Mouse (Mus musculus) large intestine, adult 2 months (tissue): ENCODE measurements at regions not wholly inside any gene's neighbourhood (a gene's known extent, or its start where the extent isn't known, plus 50 kb on each side); places are given as distances from the start of the nearest gene placed in this dataset.
A peak's percentile ranks its signal among the peaks of the same experiment; 100 is the strongest.

Experiments used
- DNase-seq: peaks from one replicate; pipeline ENCODE4 v3.0.0-alpha.2; 2012; ENCODE audit warnings: low read depth, low spot score
- WGBS: fragments of 180-500 bp; shearing (Covaris S2); methylation state at CpG from one replicate; pipeline ENCODE4 v1.1.7; 2018; 5-methylcytosine and 5-hydroxymethylcytosine counted together

DNA sequence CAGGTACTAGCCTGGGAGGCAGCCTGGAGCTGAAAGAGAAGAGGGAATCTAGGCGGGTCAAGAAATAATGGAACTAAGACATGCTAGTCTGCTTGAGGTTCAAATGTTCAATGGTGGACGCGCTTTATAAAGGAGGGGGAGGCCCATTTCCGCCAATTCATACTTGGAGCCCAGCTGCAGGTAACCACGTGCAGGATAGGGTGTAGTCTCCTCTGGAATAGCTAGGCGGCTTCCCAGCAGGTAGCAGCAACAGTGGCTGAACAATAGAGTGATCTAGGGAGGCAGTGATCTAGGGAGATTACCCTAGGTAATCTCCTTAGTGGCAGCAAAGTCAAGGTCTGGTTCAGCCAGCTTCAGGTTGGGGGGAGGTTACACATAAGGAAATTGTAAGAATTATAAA lies 134.6 kb downstream of the Sh2d4b start:
- 68% methylated on average over 6 of the region's 6 CpGs for WGBS
- DNase-seq: no peak

DNA sequence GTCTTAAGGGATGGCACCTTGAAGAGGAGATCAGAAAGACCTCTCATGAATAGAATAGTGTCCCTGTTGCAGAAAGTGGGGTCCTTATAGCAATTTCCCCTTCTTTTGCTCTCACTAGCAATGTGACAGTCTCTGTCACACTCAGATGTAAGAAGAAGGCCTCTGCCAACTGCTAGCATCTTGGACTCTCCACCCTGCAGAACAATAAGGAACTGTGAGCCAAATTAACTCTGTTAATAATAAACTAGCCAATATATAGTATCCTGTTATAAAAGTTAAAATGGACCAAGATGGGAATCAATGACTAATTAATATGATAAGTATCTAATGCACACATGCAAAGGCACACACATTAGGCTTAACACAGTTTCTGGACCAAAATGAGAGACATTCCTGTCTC lies 152.5 kb downstream of the Sh2d4b start:
- DNase-seq: no peak

DNA sequence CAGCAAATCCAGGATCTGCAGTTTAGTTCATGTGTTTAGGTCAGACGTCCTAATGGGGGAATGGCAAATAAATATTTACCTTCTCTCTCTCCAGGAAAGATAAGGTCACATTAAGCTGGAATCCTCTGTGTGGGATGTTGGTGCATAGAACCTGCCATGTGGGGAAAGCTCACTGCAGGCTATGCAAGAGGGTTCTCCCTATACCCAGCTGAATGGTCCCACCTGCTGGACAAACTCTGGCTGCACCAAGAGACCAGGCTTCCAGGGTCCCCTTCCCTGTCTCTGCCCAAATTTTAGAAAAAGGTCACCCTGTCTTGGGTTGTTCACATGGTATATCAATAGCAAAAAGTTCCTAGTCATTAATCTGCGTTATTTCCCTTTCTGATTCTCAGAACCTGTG lies 161.2 kb downstream of the Sh2d4b start:
- DNase-seq: no peak
- WGBS: 50% methylated on average over 2 of the region's 2 CpGs

DNA sequence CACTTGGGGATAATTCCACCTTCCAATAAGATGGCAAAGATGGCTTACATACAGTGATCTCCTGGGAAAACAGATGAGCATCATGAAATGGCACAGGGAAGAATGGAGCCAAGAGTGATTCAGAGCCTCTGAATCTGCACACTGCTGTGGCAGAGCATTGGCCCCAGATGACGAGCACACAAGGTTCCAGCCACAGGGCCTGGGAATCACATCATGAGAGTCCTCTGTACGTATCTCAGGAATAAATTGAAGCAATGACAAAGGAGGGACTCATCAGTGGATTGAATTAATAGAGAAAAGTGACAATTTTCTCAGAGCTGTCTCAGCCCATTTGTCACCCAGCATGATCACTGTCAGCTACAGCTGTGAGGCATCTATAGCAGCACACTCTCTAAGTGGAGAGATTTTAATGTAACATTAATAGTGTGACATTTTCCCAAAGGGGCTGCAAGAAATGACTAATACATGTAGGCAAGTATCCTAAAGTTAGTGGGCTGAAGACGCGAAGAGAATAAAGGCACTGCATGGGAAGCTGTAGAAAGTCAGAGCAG lies 184.0 kb downstream of the Sh2d4b start:
- WGBS: 80% methylated on average over 4 of the region's 4 CpGs
- no peak for DNase-seq

DNA sequence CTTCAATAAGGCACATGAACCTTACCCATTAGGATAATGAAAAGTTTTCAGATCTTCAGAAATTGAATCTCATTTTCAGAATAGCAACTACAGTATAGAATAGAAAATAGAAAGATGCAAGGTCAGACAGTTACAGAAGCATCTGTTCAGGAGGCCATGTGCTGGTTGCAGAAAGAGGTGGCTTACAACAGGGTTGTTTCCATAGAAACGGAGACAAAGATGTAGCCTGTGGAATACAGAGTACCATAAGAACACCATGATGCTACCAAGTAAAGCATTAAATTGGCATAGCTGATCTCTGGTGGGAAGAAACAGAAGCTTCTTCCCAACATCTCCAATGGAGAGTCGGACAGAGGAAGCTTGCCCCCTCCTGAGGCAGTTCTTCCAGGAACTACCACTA lies 185.6 kb downstream of the Sh2d4b start:
- 85% methylated on average over 2 of the region's 2 CpGs for WGBS
- DNase-seq: no peak

DNA sequence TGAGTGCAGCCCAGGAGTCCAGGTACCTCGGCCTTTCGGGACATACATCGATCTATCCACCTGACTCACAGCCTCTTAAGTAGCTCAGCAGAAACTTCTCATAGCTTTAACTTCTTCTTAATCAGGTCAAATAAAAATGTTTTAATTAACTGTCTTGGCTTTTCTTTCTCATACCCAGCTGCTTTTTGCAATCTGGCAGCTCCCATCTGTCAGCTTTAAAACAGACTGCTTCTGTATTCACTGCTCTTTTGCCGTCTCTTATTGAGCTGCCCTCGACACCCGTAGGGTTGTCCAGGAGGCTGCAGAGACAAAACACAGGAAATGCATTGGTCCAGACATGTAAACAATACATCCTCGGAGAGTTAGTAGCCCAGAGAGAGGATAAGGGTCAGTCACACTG lies 189.6 kb downstream of the Sh2d4b start:
- 62% methylated on average over 7 of the region's 7 CpGs for WGBS
- DNase-seq: no peak

DNA sequence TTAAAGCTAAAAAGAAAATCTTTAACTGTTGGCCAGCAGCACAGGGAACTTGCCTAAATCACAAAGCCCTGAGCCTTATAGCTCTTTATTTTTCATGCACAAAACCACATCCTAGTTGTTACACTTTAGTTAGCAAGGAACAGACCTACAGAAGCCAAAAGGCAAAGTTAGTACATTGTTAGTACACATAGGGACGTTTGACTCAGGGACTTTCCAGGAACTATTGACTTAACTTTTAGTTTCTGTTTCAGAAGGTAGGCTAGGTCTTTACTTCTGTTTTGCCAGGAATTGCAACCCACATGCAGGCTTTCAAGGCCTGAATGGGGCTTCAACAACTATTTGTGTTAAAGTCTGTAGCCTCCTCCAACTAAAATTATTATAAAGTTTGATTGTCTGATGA lies 211.4 kb downstream of the Sh2d4b start:
- WGBS: 9% methylated on average over 1 of the region's 1 CpGs
- peak; percentile 1 for DNase-seq

DNA sequence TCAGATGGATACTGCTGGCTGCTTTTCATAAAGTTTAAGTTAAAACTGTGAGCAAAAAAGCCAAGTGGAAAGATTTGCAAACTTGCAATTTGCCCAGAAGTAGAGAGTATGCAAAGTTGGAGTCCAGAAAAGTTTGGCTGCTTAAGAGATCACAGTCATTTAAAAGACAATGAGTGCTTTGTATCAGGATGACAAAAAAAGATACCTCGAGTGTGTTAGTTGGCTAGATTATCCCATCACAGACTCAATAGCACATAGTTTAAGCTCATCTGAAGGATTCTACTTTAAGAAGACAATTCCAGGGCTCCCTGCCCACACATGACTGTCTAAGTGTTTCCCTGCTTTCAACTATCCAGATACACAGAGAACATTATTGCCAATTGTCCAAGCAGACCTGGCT lies 239.5 kb downstream of the Sh2d4b start:
- DNase-seq: no peak
- 45% methylated on average over 1 of the region's 1 CpGs for whole genome bisulfite sequencing
